ENCODE assay signal across 8 mouse cellular contexts in genomic region chr19:8976535-8976934, GRCm38 (mm10). TPM values are rescaled to one million over a fixed set of nuclear protein-coding genes. Genes with fewer than 3 reads are reported as not detected.
A peak's percentile ranks its signal among the peaks of the same experiment; 100 is the strongest.
DNase-seq lines count a peak whose midpoint lies in the region; ATAC-seq and TF ChIP-seq lines count a peak whose summit lies in the region.

No protein-coding gene starts in this region.

- peak; percentile 85 for TF ChIP-seq CTCF in liver, adult 2 months (IDR thresholded peaks at IDR 0.05; ENCODE audit: low read depth, low read length)

- H3K79me2 ChIP-seq in liver, adult 2 months (ENCODE audit: control insufficient read depth, insufficient read depth, low read length), result no peaks in the 10 kb centered on the region

- H3K9me3 ChIP-seq in embryonic facial prominence, embryonic 13.5 days, result no peaks in the 10 kb centered on the region
- no peaks in the 10 kb centered on the region for H3K9me3 ChIP-seq in hindbrain, embryonic 10.5 days

- H3K4me2 ChIP-seq in embryonic facial prominence, embryonic 13.5 days, result no peak overlapping the region

- no peak overlapping the region for H3K9ac ChIP-seq in embryonic facial prominence, embryonic 13.5 days
- H3K9ac ChIP-seq in liver, adult 2 months (ENCODE audit: low read depth, low read length), result no peak overlapping the region

- peak; percentile 56; the same call in 1 of the 2 replicates for ATAC-seq in embryonic facial prominence, embryonic 13.5 days (ENCODE audit: insufficient number of reproducible peaks, insufficient read depth, low FRiP score, low TSS enrichment, low read depth)

- peaks cover 96% of the 10 kb centered on the region for H3K36me3 ChIP-seq in embryonic facial prominence, embryonic 13.5 days
- peaks cover 98% of the 10 kb centered on the region for H3K36me3 ChIP-seq in hindbrain, embryonic 10.5 days
- peaks cover 56% of the 10 kb centered on the region for H3K36me3 ChIP-seq in liver, adult 2 months (ENCODE audit: control insufficient read depth, insufficient read depth, low read length)

- peak; percentile 79 for DNase-seq in embryo, embryonic 10 days (ENCODE audit: low spot score)
- DNase-seq in embryo, embryonic 9.5 days (ENCODE audit: extremely low spot score), result no peak
- peak; percentile 78 for DNase-seq in MN1 (ENCODE audit: low spot score)
- DNase-seq in hindbrain, embryonic 10.5 days (ENCODE audit: low spot score), result peak; percentile 49
- peak; percentile 34 for DNase-seq in liver, adult 2 months (ENCODE audit: extremely low read depth, low read depth, low spot score)
- peak; percentile 47 to 61 for DNase-seq in natural killer cell, adult 2 months (ENCODE audit: low spot score in 2 of 2)
- DNase-seq in right cerebral cortex, adult 2 months (ENCODE audit: low spot score in 2 of 2), result no peak

- H3K4me1 ChIP-seq in embryonic facial prominence, embryonic 13.5 days, result peaks cover 31% of the 10 kb centered on the region
- H3K4me1 ChIP-seq in hindbrain, embryonic 10.5 days (replicated peaks), result peaks cover 7% of the 10 kb centered on the region; the same call in 1 of the 2 replicates
- H3K4me1 ChIP-seq in liver, adult 2 months (ENCODE audit: control insufficient read depth, insufficient read depth, low read length), result peaks cover 5% of the 10 kb centered on the region; the same call in 1 of the 2 replicates

- H3K27me3 ChIP-seq in embryonic facial prominence, embryonic 13.5 days, result no peaks in the 10 kb centered on the region
- H3K27me3 ChIP-seq in hindbrain, embryonic 10.5 days (ENCODE audit: insufficient read depth, poor library complexity, severe bottlenecking), result no peaks in the 10 kb centered on the region
- H3K27me3 ChIP-seq in liver, adult 2 months (ENCODE audit: control insufficient read depth, insufficient read depth, low read length), result no peaks in the 10 kb centered on the region

- TF ChIP-seq POLR2A in liver, adult 2 months (IDR thresholded peaks at IDR 0.05; ENCODE audit: extremely low read depth, insufficient read depth, low read length), result no peak

- 33% methylated on average over 3 of the region's 3 CpGs for WGBS in embryonic facial prominence, embryonic 13.5 days
- WGBS in hindbrain, embryonic 10.5 days, result 66% methylated on average over 3 of the region's 3 CpGs
- 62% methylated on average over 3 of the region's 3 CpGs for WGBS in liver, adult 2 months

- no peak overlapping the region for H3K4me3 ChIP-seq in embryonic facial prominence, embryonic 13.5 days
- no peak overlapping the region for H3K4me3 ChIP-seq in hindbrain, embryonic 10.5 days
- no peak overlapping the region for H3K4me3 ChIP-seq in liver, adult 2 months (ENCODE audit: insufficient read depth, low read depth, low read length)

- peak overlapping the region; percentile 29; the same call in 1 of the 2 replicates for H3K27ac ChIP-seq in embryonic facial prominence, embryonic 13.5 days
- H3K27ac ChIP-seq in hindbrain, embryonic 10.5 days, result no peak overlapping the region
- H3K27ac ChIP-seq in liver, adult 2 months (replicated peaks; ENCODE audit: insufficient read depth, low read depth, low read length), result no peak overlapping the region

RNA-seq across cellular contexts. Expression of gene Eef1g, which starts 9.7 kb away (rescaled TPM):
- polyA plus RNA-seq in embryonic facial prominence, embryonic 13.5 days (2015; fragmentation: Nextera tagmentation; extraction: Ambion mirVana), result 481 and 529 TPM in 2 replicates
- 402 and 497 TPM in 2 replicates for polyA plus RNA-seq in hindbrain, embryonic 10.5 days (2016; fragmentation: Nextera tagmentation; extraction: Ambion mirVana)
- total RNA-seq in liver, adult 2 months (2014; rRNA removed), result 101 and 117 TPM in 2 replicates
- 99.1 and 107 TPM in 2 replicates for polyA plus RNA-seq in liver, adult 2 months (2012; rRNA removed)

RNA-seq across cellular contexts. Expression of gene Ahnak, which starts 12.5 kb away (rescaled TPM):
- polyA plus RNA-seq in embryonic facial prominence, embryonic 13.5 days (2015; fragmentation: Nextera tagmentation; extraction: Ambion mirVana), result 51.0 and 57.8 TPM in 2 replicates
- 8.1 and 11.0 TPM in 2 replicates for polyA plus RNA-seq in hindbrain, embryonic 10.5 days (2016; fragmentation: Nextera tagmentation; extraction: Ambion mirVana)
- 10.3 and 10.9 TPM in 2 replicates for total RNA-seq in liver, adult 2 months (2014; rRNA removed)
- 0.90 and 1.2 TPM in 2 replicates for polyA plus RNA-seq in liver, adult 2 months (2012; rRNA removed)

RNA-seq across cellular contexts. Expression of gene Tut1, which starts 22.9 kb away (rescaled TPM):
- polyA plus RNA-seq in embryonic facial prominence, embryonic 13.5 days (2015; fragmentation: Nextera tagmentation; extraction: Ambion mirVana), result 33.6 and 34.5 TPM in 2 replicates
- 39.3 and 41.2 TPM in 2 replicates for polyA plus RNA-seq in hindbrain, embryonic 10.5 days (2016; fragmentation: Nextera tagmentation; extraction: Ambion mirVana)
- 6.0 and 6.2 TPM in 2 replicates for total RNA-seq in liver, adult 2 months (2014; rRNA removed)
- polyA plus RNA-seq in liver, adult 2 months (2012; rRNA removed), result 9.6 and 14.6 TPM in 2 replicates

RNA-seq across cellular contexts. Expression of gene Mta2, which starts 34.9 kb away (rescaled TPM):
- polyA plus RNA-seq in embryonic facial prominence, embryonic 13.5 days (2015; fragmentation: Nextera tagmentation; extraction: Ambion mirVana), result 187 and 189 TPM in 2 replicates
- 178 and 184 TPM in 2 replicates for polyA plus RNA-seq in hindbrain, embryonic 10.5 days (2016; fragmentation: Nextera tagmentation; extraction: Ambion mirVana)
- 25.6 and 27.1 TPM in 2 replicates for total RNA-seq in liver, adult 2 months (2014; rRNA removed)
- 11.2 and 12.1 TPM in 2 replicates for polyA plus RNA-seq in liver, adult 2 months (2012; rRNA removed)

RNA-seq across cellular contexts. Expression of gene Eml3, which starts 47.2 kb away (rescaled TPM):
- 32.3 and 32.8 TPM in 2 replicates for polyA plus RNA-seq in embryonic facial prominence, embryonic 13.5 days (2015; fragmentation: Nextera tagmentation; extraction: Ambion mirVana)
- 21.3 and 24.9 TPM in 2 replicates for polyA plus RNA-seq in hindbrain, embryonic 10.5 days (2016; fragmentation: Nextera tagmentation; extraction: Ambion mirVana)
- 7.4 and 7.9 TPM in 2 replicates for total RNA-seq in liver, adult 2 months (2014; rRNA removed)
- 20.2 and 26.2 TPM in 2 replicates for polyA plus RNA-seq in liver, adult 2 months (2012; rRNA removed)

Comparison
In these comparisons a context has a peak if more than half of its experiments do, and no peak if none do; other contexts are left out.
1. DNase-seq: peak in embryo, embryonic 10 days (single experiment), MN1 (single experiment), hindbrain, embryonic 10.5 days (single experiment), liver, adult 2 months (single experiment) and natural killer cell, adult 2 months (2 of 2); none in embryo, embryonic 9.5 days (single experiment) and right cerebral cortex, adult 2 months (0 of 2).